Mouse (Mus musculus) adrenal gland, adult (tissue): ENCODE data around the gene Capn11.
A peak's percentile ranks its signal among the peaks of the same experiment; 100 is the strongest.

Experiments
- DNase-seq, 2 experiments: peaks; one replicate each; pipeline ENCODE4 v3.0.0; 2022 to 2023; ENCODE audit warnings: low spot score in 1 of 2; ENCODE audit not compliant: inconsistent age in 2 of 2

The Capn11 gene

DNA sequence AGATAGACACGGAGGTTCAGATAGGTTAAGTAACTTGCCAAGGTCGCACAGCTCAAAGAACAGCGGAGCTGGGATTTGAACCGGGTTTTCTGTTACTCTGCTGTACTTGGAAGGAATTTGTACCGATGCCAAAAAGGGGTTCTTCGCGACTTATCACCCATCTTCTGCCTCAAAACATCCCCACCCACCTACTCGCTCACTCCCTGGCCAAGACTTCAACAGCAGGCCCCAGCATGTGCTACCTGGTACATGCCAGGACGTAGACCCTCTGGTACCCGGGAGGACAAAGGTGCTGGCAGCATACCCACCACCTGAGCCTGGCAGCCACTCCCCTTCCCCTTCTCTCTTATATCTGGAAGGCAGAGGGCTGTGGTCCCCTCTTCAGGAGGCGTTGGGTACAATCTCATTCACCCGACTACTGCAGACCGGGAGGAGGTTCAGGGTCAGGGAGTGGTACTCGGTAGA is 25.6 kb upstream of the Capn11 start:
- peak in 1 of 2 experiments; percentile 43 for DNase-seq

DNA sequence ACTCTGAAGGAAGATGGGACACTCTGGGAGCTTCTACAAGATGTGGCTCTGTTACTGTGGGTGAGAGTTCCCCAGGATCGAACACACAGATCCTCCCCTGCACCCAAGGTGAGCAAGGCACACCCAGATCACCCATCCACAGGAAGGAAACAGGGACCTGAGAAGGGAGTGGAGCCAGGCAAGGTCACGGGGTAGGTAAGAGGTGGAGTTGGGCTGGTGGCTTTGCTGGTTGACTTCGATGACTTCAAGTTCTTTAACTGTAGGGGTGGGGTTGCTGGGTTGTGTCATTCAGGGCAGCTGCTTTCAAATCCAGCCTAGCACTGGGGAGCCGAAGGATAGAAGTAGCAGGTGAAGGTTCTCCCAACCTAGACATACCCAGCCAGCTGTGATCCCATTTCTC is 23.7 kb upstream of the Capn11 start:
- DNase-seq, result no peak

DNA sequence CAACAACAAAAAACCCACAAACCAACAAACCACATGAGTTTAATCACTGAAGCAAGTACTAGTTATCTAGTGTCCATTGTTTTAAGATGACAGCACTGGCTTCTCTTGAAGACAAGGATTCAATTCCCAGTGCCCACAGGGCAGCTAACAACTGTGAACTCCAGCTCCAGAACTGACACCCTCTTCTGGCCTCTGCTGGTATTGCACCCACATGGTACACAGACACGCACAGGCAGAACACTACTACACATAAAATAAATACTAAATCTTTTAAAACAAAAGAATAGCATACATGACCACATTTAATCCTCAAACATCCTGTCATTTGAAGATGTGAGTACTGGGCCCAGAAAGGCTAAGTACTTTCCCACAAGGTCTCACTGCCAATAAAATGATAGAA is 22.5 kb upstream of the Capn11 start:
- DNase-seq, result peak in 1 of 2 experiments; percentile 38

DNA sequence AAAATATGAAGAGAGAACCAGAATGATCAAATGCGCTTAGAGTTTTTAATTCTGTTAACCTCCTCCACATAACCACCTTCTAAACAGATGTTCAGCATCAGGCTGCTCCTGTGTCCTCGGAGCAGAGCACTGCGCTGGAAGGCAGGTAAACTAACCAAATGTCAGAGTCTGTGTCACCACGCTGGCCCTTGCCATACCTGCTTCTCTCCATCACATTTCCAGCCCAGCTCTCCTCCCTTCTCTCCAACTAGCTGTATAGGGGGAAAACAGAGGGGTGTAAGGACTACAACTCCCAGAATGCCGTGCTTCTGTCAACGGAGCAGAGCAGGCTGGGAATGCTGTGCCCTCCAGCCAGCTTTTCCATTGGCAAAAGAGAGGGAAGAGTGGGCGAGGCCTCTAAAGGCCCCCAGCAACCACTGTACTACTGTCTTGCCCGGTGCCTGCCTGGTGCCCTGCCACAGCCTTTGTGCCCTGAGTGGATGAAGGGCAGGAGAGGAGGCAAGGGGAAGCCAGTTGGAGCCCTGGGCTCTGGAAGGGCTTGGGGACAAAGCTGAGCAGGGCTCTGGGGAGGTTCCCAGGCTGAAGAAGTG is 21.4 kb upstream of the Capn11 start:
- peak; percentile 49 to 74 for DNase-seq

DNA sequence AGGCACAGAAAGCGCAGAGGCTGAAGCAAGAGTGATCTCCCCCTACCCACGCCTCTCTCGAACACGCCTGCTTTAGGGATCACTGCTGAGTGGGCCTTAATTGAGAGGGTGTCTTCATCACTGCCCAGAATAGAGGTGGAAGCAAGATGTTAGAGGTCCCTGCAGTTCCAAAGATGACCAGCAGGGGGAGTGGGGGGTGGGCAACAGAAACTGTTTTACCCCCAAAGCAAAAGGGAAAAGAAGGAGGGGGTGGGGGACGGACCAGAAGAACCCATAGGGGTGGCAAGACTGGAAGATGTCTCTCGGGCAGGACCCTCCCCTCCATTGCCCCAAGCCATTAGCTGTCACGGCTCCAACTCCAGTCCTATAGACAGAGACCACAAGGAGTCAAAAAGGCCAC is 19.0 kb upstream of the Capn11 start:
- peak; percentile 53 to 84 for DNase-seq

DNA sequence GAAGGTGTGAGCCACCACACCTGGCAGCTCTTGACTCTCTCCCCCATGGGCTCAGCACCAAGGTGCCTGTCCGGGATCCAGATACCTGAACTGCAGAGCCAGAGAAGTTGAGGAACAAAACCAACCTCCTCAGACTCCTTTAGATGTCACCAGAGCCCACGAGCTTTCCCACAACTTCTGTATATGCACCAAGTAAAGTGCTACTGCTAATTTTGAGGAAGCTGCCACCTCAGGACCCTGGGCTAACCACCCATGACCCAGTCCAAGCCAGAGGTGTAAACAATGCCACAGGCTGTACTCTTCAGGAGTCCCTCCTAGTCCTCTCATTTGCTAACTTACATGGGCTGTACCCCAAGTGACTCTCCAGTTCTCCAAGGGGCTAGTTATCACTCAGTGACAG is 13.5 kb upstream of the Capn11 start:
- DNase-seq, result no peak

DNA sequence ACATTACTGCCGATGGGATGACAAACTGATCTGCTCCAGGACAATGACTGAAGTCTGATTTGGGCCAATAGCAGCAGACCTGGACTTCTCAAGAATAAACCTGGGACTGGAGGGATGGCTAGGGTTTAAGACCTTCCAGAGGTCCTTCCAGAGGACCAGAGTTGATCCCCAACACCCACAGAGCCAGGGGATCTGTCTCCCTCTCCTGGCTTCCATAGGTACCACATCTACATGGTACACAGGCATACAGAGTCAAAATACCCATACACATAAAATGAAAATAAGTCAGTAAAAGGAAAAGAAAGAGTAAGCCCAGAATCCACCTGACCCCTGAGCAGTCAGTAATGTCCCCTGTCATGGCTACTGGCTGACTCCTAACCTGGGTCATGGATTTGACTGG is 12.7 kb upstream of the Capn11 start:
- DNase-seq, result no peak

DNA sequence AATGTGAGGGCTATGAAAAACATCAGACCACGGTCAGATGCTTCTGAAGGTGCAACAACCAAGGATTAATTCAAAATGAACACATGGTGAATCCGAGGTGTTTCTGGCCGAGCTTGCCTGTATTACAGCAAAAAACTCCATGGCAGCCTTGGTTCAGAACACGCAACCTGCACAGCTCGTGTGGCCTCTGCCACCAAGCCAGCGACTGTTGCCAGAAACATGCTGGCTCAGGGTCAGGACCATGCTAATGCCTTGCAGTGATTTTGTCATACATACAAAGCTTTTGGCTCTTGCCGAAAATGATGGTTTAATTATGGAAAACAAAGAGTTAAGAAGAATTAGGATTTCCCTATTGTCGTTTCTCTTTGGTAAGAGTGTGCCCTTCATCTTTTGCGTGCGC is 8.9 kb upstream of the Capn11 start:
- no peak for DNase-seq

DNA sequence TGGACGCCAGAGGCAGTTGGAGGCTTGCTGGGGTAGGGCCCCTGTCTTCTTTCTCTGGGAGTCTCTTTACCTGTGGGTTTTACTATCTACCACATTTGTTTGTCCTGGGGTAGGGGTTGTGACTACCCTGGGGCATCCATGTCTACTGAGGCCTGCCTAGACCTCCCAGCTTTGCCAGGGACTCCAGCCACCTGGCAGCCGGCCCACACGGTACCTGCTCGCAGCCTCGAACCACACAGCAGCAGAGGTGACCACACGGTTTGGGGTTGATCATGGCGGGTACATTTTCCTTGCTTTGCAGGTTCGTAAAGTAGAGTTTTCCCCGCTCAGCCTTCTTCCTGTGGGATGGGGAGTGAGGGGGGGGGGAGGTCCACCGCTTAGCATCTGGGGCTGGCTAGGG is 8.4 kb upstream of the Capn11 start:
- DNase-seq, result no peak

DNA sequence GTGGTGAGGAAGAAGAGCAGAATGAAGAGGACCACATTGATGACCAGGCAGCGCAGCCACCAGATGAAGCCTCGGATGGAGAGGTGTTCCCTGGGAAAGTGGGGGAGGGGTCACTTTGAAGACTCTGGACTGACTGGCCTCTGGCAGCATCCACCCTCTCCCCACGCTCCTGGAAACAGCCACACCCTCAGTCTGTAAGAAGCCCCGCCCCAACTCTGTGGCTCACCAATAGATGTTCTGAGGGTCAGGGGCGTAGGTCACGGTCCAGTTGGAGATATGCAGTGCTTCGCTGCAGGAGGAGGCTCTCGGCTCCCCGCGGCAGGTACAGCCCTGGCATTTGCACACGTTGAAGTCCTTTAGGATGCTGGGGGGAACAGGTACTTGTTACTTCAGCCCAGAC is 7.0 kb upstream of the Capn11 start:
- DNase-seq, result no peak

DNA sequence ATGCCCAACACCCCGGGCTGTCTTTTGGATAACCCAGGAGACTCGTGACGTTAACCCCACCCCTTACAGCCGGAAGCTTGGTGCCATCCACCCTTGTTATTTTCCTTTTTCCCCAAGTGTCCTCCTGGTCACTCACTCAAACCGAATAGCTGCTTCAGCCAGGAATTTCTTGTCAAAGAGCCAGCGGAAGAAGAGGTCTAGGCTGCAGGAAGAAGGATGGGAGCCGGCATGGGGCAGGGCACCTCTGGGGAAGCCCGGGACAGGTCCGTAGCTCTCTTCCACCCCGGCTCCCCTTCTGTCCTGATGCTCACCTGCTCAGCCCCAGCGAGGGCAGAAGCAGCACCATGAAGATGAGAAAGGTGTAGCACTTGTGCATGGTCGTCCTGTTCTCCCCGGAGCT is 5.5 kb upstream of the Capn11 start:
- DNase-seq, result peak in 1 of 2 experiments; percentile 27

DNA sequence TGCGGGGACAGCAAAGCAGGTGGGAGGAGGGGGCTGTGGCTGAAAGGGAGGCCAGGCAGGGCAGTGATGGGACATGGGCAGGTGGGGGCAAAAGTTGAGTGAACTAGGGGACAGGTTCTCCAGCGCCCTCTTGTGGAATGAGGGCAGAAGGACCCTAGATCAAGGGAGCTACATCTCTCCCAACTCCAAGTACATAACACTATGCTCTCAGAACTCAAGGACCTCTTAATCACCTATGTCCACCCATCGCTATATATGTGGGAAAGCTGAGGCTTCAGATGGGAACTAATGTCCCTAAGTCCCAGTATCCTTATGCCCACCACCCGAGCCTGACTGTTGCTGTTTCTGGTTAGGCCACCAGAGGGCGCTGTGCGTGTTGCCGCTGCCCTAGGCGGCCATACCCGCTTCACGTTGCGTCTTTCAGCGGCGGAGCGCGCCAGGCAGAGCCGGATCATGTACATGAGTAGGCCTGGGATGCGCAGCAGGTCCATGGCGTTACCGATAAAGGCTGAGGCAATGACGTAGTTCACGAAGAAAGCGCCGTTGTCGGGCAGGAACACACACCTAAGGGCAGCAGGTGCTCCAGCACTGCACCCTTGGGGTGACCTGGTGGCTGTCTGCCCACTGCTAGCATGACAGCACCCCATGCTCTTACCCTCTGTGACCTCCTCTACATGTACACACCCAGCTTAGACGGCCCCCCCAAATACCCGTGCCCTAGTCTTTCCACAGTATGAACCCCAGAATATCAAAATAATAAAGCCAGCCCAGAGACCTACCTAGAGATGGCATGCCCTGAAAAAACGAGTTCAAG is 4.2 kb upstream of the Capn11 start:
- DNase-seq, result peak; percentile 79 to 92

DNA sequence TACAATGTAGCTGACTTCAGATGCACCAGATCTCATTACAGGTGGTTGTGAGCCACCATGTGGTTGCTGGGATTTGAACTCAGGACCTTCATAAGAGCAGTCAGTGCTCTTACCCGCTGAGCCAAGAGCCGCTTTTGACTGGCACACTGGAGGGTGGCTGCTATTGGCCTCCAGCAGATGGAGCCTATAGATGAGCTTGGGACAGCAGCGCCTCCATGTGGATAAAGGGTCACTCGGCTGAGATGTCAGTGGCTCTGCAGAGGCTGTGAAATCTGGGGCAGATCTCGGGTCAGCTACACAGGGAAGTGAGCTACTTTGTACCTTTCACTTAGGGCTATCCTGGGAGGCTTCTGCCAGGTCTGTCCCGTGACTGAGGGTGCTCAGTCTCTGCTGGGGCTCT is 3.3 kb downstream of the Capn11 start:
- DNase-seq, result peak in 1 of 2 experiments; percentile 51

DNA sequence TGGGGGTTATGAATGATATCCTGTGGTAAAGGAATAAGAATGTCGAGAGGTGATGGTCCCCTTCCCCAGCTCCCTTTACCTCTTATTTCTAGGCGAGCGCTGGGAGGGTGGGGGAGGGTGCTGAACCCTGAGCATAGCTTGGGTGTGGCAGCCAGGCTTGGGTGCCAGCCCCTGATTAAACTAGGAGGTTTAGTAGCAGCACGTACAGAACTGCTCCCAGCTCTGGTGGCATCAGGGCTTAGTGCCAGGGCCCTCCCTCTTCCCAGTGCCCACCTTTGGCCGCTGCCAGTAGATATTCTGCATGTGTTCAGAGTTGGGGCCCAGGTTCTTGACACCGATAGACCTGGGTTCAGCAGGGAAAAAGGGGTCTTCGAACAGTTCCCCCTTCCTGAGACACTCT is 5.9 kb downstream of the Capn11 start:
- DNase-seq, result no peak

DNA sequence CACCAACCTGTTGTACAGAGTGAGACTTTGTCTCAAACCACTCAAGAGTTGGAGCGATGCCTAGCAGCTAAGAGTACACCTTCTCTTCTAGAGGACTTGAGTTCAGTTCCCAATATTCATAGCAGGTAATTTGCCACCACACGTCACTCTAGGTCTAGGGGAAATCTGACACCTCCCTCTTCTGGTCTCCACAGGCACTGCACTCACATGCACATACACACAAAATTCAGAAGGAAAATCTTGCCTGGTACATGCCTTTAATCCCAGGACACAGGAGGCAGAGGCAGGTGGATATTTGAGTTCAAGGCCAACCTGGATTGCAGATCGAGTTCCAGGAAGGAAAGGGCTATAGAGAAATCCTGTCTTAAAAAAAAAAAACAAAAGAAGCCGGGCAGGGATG is 14.9 kb downstream of the Capn11 start:
- no peak for DNase-seq

DNA sequence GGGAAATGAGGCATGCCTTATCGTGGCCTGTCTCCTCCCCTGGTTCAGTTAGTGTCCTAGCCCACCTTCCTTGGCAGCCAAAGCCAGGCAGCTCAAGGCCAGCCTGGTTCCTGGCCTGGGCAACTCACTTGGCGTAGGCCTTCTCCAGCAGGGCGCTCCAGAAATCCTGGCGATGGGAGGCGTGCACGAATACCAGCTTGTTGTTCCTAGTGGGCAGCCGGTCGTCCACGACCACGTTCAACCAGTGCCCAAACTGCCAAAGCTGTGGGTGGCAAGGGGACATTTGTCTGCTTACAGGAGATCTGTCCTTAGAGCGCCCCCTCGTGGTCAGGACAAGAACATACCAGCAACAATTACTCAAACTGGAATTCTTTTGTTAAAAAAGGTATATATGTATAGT is 16.4 kb downstream of the Capn11 start:
- DNase-seq, result peak; percentile 70 to 90

DNA sequence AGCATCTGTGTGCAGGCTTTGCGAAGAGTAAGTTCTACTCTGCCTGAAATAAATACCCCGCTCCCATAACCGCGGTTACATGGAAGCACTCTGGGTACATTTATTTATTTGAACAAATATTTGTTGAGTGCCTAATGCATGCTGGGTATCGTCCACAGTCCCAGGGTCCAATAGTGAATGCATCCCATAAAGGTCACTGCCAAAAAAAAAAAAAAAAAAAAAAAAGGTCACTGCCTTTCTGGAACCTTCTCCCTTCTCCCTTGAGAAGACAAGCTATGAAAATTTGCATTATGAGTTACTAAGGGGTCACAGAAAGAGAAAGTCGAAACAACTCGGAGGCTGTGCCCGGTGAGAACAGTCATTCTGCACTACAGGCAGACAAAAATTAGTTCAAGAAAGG is 17.1 kb downstream of the Capn11 start:
- no peak for DNase-seq

DNA sequence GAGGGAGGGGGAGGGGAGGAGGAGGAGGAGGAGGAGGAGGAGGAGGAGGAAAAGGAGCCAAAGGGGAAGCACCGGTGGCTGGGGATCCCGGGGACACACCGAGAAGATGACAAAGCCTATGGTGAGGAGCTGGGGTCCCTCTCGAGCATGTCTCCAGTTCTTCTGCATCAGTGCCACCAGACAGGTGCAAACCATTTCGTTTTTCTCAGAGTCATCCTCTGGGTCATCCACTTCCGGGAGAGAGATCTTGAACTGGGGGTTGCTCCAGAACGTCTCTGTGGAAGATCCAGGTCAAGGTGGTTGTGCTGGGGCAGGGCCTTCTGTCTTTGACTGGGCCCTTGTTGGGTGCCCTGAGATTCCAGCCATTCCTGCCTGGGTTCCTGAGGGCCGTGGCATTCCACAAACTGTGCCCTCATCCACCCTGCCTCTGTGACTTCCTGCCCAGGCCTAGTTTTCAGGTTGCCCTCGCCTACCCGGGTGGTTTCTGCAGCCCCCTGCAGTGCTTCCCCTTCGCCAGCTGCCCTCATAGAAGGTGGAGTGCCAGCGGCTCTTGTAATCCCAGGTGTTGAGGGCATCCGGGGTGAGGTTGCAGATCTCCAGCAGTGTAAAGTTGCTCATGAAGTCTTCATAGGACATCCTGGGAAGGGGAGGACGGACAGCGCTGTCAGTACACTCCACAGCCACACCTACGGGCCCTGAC is 20.4 kb downstream of the Capn11 start:
- DNase-seq, result no peak

DNA sequence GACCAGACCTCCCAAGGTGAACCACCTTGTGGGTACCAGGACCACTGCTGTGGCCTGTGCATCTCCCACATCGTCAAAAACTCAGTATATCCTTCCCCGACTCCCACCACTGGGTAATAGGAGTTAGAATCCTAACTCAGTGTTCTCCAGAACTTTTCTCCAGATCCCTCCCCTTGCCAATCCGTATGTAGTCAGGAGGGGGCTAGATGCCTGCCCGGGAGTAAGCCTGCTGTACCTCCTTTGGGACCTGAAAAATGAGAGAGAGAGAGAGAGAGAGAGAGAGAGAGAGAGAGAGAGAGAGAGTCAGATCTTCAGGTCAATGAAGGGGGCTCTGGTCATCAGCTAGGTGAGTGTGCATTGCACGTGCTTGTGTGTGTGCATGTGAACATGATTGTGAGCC is 25.1 kb downstream of the Capn11 start:
- DNase-seq, result no peak

DNA sequence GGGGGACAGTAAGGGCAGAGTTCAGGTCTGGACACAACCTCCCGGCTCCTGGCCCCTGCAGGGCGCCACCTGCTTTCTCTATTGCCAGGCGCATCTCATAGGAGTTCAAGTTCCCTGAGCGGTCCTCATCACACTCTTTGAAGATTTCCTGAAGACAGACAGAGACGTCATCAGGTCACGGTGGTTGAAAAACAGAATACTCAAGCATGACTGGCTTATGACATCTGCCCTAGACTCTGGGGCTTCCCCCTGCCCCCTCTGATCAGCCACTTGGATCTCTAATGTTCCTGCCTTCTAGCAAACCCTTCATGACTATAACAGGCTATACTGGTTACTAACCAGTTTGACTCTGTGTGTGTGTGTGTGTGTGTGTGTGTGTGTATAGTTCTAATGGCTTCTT is 27.2 kb downstream of the Capn11 start:
- no peak for DNase-seq

DNA sequence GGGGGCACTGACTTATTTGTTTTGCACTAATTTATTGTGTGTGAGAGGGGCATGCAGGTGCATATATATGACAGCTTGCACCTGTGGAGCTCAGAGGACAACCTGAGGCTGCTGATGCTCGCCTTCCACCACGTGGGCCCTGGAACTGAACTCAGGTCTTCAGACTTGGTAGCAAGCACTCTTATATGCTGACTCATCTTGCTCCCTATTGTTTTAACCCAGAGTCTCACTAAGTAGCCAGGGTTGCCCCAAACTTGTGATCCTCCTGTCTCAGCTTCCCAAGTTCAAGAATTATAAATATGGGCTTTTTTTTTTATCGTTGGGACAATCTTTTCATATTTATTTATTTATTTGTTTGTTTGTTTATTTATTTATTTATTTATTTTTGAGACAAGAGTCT is 28.1 kb downstream of the Capn11 start:
- no peak for DNase-seq
